Mouse (Mus musculus): ENCODE results near the gene Gm44503.

DNA sequence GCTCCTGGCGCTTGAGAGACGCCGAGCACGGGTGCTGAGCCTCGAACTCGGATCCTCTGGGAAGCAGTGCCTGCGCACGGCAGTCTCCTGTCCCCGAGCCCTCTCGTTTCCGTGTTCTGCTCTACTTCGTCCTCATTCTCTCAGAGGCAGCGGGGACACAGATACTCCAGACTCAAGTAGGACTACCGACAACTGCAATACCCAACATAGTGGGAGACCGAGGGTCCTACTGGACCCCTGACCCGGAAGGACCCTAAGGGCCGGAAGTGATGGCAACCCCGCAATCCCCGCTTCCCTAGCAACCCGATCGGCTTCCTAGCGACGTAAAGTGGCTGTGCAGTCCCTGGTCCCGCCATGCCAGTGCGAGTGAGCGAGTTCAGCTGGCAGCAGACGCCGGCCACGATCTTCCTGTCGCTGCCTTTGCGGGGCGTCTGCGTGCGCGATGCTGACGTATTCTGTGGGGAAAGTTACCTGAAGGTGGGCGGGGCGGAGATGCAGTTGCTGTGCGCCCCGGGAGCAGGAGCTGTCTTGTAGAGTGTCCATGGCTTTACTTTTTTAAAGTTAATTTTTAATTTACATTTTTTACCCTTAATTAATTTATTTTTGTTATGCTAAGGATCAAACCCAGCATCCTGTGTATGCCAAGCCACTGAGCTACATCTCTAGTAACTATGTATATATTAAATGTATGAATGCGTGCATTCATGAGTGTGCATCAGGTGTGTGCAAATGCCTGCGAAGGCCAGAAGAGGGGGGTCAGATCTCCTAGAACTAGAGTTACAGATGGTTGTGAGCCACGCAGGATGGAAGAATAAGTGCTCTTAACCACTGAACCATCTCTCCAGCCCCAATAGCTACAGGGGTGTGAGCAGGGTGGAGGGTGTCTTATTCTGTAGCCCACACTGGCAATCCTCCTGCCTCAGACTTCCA lies at the start of gene Gm44503, which contains the start of gene Dyx1c1:
- TF ChIP-seq CTCF (IDR thresholded peaks at IDR 0.05; ENCODE audit: insufficient read depth, low read depth, low read length): no peak
- TF ChIP-seq POLR2A (IDR thresholded peaks at IDR 0.05; ENCODE audit: insufficient read depth, low read depth, low read length): peak; percentile 42; the same call in 1 of the 2 replicates

Measured in olfactory bulb, adult 2 months (tissue).